Mouse (Mus musculus) kidney, adult 11 months (tissue): ENCODE results near the gene Umad1.

Experiments
- DNase-seq: peaks from one replicate; pipeline ENCODE4 v3.0.0; 2022

Umad1 gene

GRCm38 (mm10) chr6:8373851-8374250 is 114.8 kb downstream of the Umad1 start:
- no peak for DNase-seq

GRCm38 (mm10) chr6:8374290-8374689 is 115.2 kb downstream of the Umad1 start:
- DNase-seq, result no peak

- no peak for DNase-seq
Observed at GRCm38 (mm10) chr6:8374712-8375111, 115.6 kb downstream of the Umad1 start.

GRCm38 (mm10) chr6:8376351-8376750 is 117.3 kb downstream of the Umad1 start:
- DNase-seq, result no peak

- no peak for DNase-seq
Observed at GRCm38 (mm10) chr6:8377667-8378066, 118.6 kb downstream of the Umad1 start.

GRCm38 (mm10) chr6:8389307-8389706 is 130.2 kb downstream of the Umad1 start:
- DNase-seq, result no peak

GRCm38 (mm10) chr6:8390296-8390695 is 131.2 kb downstream of the Umad1 start:
- DNase-seq, result no peak

GRCm38 (mm10) chr6:8390935-8391334 is 131.8 kb downstream of the Umad1 start:
- DNase-seq, result no peak

GRCm38 (mm10) chr6:8393029-8393428 is 133.9 kb downstream of the Umad1 start:
- no peak for DNase-seq

- no peak for DNase-seq
Observed at GRCm38 (mm10) chr6:8394044-8394443, 135.0 kb downstream of the Umad1 start.

GRCm38 (mm10) chr6:8395061-8395460 is 136.0 kb downstream of the Umad1 start:
- no peak for DNase-seq

- no peak for DNase-seq
Observed at GRCm38 (mm10) chr6:8397252-8397651, 138.2 kb downstream of the Umad1 start.

- no peak for DNase-seq
Observed at GRCm38 (mm10) chr6:8399710-8400109, 140.6 kb downstream of the Umad1 start.

GRCm38 (mm10) chr6:8403127-8403526 is 144.0 kb downstream of the Umad1 start:
- no peak for DNase-seq

- no peak for DNase-seq
Observed at GRCm38 (mm10) chr6:8405844-8406243, 146.8 kb downstream of the Umad1 start.

- DNase-seq, result no peak
Observed at GRCm38 (mm10) chr6:8408332-8408731, 149.2 kb downstream of the Umad1 start.

- DNase-seq, result no peak
Observed at GRCm38 (mm10) chr6:8409865-8410264, 150.8 kb downstream of the Umad1 start.

GRCm38 (mm10) chr6:8412845-8413598 is 153.9 kb downstream of the Umad1 start:
- no peak for DNase-seq

GRCm38 (mm10) chr6:8414020-8414419 is 154.9 kb downstream of the Umad1 start:
- no peak for DNase-seq

- DNase-seq, result no peak
Observed at GRCm38 (mm10) chr6:8415823-8416222, 156.7 kb downstream of the Umad1 start.

- DNase-seq, result no peak
Observed at GRCm38 (mm10) chr6:8416802-8417569, 157.9 kb downstream of the Umad1 start.

- DNase-seq, result no peak
Observed at GRCm38 (mm10) chr6:8419485-8420186, 160.5 kb downstream of the Umad1 start.

GRCm38 (mm10) chr6:8420187-8420503 is 161.1 kb downstream of the Umad1 start:
- no peak for DNase-seq

- DNase-seq, result no peak
Observed at GRCm38 (mm10) chr6:8421421-8421820, 162.3 kb downstream of the Umad1 start.
